Mouse (Mus musculus) brain, embryonic 14.5 days (tissue): ENCODE data around the gene Yjefn3.

Experiments
- CTCF ChIP-seq: fragments of 200-500 bp; IDR thresholded peaks from 2 replicates; pipeline ENCODE4 v1.5.1; 2012; ENCODE audit warnings: inconsistent platforms, mild to moderate bottlenecking, moderate library complexity, borderline replicate concordance; ENCODE audit not compliant: insufficient read depth, insufficient read length; ENCODE audit errors: extremely low read depth
- POLR2A ChIP-seq: fragments of 200-500 bp; IDR thresholded peaks from 2 replicates; pipeline ENCODE4 v1.6.1; 2012; ENCODE audit warnings: mild to moderate bottlenecking, inconsistent platforms, borderline replicate concordance; ENCODE audit not compliant: poor library complexity, insufficient read depth, insufficient read length, severe bottlenecking; ENCODE audit errors: extremely low read depth

- TF ChIP-seq POLR2A (no peak), CTCF (no peak)
These were observed 10.1 kb upstream of the Yjefn3 start for GRCm38 (mm10) chr8:69912478-69913074.
